Mouse (Mus musculus) spleen, adult 2 months (tissue): ENCODE data around the gene Zfp408.

Source experiments
- CTCF ChIP-seq: fragments of 200-500 bp; IDR thresholded peaks from 2 replicates; pipeline ENCODE4 v1.5.1; 2011; ENCODE audit warnings: mild to moderate bottlenecking, inconsistent platforms; ENCODE audit not compliant: insufficient read depth, insufficient read length, insufficient replicate concordance; ENCODE audit errors: extremely low read depth
- POLR2A ChIP-seq: fragments of 200-500 bp; IDR thresholded peaks from 2 replicates; pipeline ENCODE4 v1.6.1; 2011; ENCODE audit warnings: low read depth, low read length, inconsistent platforms

DNA sequence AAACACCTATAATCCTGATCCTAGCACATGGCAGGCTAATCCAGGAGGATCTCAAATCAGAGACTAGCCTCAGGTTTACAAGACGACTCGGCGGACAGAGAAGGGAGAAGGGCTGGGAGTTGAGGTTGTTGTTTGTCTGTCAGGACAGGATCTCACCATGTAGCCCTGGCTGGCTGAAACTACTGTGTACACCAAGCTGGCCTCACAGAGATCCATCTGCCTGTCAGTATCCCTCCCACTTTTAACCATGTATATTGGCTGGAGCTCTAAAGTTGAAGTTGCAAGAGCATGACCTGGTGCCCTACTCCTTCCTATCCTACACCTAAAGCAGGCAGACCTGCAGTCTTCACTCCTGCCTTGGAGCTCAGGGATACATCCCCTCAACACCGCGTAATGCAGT lies 27.2 kb downstream of the Zfp408 start:
- no peak for TF ChIP-seq POLR2A
- TF ChIP-seq CTCF, result no peak
